Mouse (Mus musculus): ENCODE results near the gene Arhgap31. TPM values are rescaled to one million over a fixed set of nuclear protein-coding genes. Genes with fewer than 3 reads are reported as not detected.

The Arhgap31 gene
- total RNA-seq, 2 experiments from 2014 or later, result 11.9 to 18.6 TPM

- Histone ChIP-seq H3K4me3 (no peak overlapping the region), H3K27ac (peak overlapping the region; percentile 57)
- no peak for TF ChIP-seq CTCF (IDR thresholded peaks at IDR 0.05)
- no peak for DNase-seq
- intact Hi-C loops (cut with DNase I), result no loop called here
These were observed 87.7 kb downstream of the Arhgap31 start for GRCm38 (mm10) chr16:38625411-38625810.

GRCm38 (mm10) chr16:38624303-38624702, 88.8 kb downstream of the Arhgap31 start:
- no peak for DNase-seq
- Histone ChIP-seq H3K4me3 (no peak overlapping the region), H3K27ac (no peak overlapping the region; the same call in 1 of the 2 replicates)
- intact Hi-C loops (cut with DNase I), result no loop called here
- TF ChIP-seq CTCF (IDR thresholded peaks at IDR 0.05), result no peak

- intact Hi-C loops (cut with DNase I), result no loop called here
- Histone ChIP-seq H3K4me3 (no peak overlapping the region), H3K27ac (peak overlapping the region; percentile 54)
- peak; percentile 51 for TF ChIP-seq CTCF (IDR thresholded peaks at IDR 0.05)
- no peak for DNase-seq
These were observed 90.8 kb downstream of the Arhgap31 start for GRCm38 (mm10) chr16:38622283-38622682.

- DNase-seq, result no peak
- peak overlapping the region; percentile 57 for H3K27ac ChIP-seq
- TF ChIP-seq CTCF (IDR thresholded peaks at IDR 0.05), result no peak
- intact Hi-C loops (cut with DNase I), result no loop called here
- H3K4me3 ChIP-seq, result no peak overlapping the region
These were observed 92.2 kb downstream of the Arhgap31 start for GRCm38 (mm10) chr16:38620696-38621450.

- TF ChIP-seq CTCF (IDR thresholded peaks at IDR 0.05), result peak; percentile 94
- H3K4me3 ChIP-seq, result no peak overlapping the region
- DNase-seq, result peak; percentile 81
- no peak overlapping the region for H3K27ac ChIP-seq
- intact Hi-C loops (cut with DNase I), result no loop called here
These were observed 94.0 kb downstream of the Arhgap31 start for GRCm38 (mm10) chr16:38619054-38619453.

DNA sequence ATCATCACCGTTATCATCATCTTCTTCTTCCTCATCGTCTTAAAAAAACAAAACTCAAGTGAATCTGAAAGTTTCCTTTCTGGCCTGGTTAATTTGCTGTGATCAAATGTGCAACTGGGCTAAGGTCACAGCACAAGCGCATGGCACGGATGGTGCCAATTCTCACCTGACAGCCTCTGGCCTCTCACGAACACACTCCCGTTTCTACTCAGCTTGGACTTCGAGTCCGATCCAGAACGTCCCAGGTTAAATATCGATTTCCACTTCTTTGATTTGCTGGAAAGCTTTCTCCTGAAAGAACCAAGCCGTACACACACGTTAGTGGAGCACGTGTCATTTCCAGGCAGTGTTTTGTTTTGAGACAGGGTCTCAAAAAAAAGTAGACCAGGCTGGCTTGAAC, 95.1 kb downstream of the Arhgap31 start:
- intact Hi-C loops (cut with DNase I), result no loop called here
- no peak for DNase-seq
- no peak for TF ChIP-seq CTCF (IDR thresholded peaks at IDR 0.05)
- Histone ChIP-seq H3K27ac (no peak overlapping the region), H3K4me3 (no peak overlapping the region)

GRCm38 (mm10) chr16:38613646-38614045, 99.4 kb downstream of the Arhgap31 start:
- no peak overlapping the region for H3K4me3 ChIP-seq
- no peak for TF ChIP-seq CTCF (IDR thresholded peaks at IDR 0.05)
- DNase-seq, result no peak
- intact Hi-C loops (cut with DNase I), result no loop called here
- H3K27ac ChIP-seq, result no peak overlapping the region

DNA sequence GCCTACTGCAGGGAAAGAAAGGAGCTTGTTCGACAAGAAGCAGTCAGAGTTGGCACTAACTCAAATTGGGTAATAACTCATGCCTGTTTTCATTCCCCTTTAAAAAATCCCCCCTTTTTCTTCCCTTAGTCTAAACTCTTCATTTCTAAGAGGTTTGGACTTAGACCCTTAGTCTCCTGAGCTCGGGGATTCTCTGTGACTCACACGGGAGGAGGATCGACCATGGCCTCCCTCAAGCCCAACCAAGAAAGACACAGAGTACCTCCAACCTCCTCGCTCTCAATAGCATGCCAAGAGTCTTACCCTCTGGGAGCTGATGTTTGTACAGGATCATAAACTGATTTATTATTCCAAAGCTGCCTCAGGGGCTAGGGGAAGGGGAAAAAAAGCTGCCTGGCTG, 100.4 kb downstream of the Arhgap31 start:
- DNase-seq, result no peak
- Histone ChIP-seq H3K4me3 (no peak overlapping the region), H3K27ac (no peak overlapping the region)
- intact Hi-C loops (cut with DNase I), result no loop called here
- no peak for TF ChIP-seq CTCF (IDR thresholded peaks at IDR 0.05)

GRCm38 (mm10) chr16:38609092-38609491, 104.0 kb downstream of the Arhgap31 start:
- H3K27ac ChIP-seq, result no peak overlapping the region
- no peak overlapping the region for H3K4me3 ChIP-seq
- no peak for TF ChIP-seq CTCF (IDR thresholded peaks at IDR 0.05)
- DNase-seq, result no peak
- intact Hi-C loops (cut with DNase I), result no loop called here

GRCm38 (mm10) chr16:38608687-38609086, 104.4 kb downstream of the Arhgap31 start:
- no peak for DNase-seq
- intact Hi-C loops (cut with DNase I), result no loop called here
- no peak overlapping the region for H3K27ac ChIP-seq
- TF ChIP-seq CTCF (IDR thresholded peaks at IDR 0.05), result no peak
- no peak overlapping the region for H3K4me3 ChIP-seq

DNA sequence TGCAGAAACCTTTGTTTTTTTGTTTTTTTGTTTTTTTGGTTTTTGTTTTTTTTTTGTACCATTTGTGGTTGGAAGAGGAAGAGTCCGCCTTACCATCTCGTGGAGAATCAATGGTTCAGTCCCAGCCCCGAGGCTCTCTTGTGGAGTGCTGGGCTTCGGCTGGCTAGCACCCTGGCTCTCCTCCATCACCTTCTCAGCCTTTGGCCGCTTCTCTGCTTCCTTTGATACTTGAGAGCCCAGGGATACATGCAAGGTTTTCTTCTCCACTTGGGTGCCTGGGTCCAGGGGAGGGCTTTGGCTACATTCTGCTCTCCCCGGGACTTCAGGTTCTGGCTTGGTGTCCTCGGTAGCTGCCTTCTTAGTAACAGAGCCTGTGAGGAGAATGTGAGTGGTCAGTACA, 106.6 kb downstream of the Arhgap31 start:
- DNase-seq, result peak; percentile 51
- intact Hi-C loops (cut with DNase I), result no loop called here

GRCm38 (mm10) chr16:38602989-38603804, 109.9 kb downstream of the Arhgap31 start:
- peak overlapping the region; percentile 70 for H3K27ac ChIP-seq

More for the DNA sequence above, 106.6 kb downstream of the Arhgap31 start:
- Histone ChIP-seq H3K27ac (no peak overlapping the region), H3K4me3 (no peak overlapping the region)
- no peak for TF ChIP-seq CTCF (IDR thresholded peaks at IDR 0.05)

DNA sequence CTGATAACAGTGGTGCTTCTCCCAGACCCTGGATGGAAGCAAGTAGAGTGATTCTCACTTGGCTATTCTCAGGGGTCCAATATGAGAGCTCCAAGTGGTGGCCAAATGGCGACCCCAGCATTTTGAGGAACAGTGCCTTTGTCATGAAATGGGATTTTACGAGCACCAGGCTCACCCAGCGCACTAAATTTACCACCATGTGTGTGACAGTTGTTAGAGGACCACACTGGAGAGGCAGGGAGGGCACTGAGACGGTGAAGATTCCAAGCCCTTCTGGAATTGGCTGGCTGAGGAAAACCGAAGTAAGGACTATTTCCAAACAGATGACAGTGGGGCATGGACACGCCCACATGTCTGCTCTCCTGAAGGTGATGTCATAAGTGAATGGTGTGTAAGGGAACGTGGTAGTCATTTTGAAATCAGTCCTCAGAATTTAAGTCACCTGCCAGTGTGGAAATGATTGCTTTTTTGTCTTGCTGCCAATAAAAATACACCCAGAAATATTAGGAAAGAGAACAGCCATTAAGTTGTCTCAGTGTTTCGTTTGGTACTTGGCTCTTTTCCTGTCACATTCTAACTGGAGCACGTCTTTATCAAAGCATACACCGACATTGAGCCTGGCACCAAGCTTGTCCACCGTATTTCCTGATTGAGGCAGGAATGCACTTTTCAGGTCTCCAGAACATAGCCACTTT, 113.9 kb downstream of the Arhgap31 start:
- intact Hi-C loops (cut with DNase I), result no loop called here
- TF ChIP-seq CTCF (IDR thresholded peaks at IDR 0.05), result no peak
- DNase-seq, result no peak
- no peak overlapping the region for H3K4me3 ChIP-seq
- H3K27ac ChIP-seq, result no peak overlapping the region

More at GRCm38 (mm10) chr16:38602989-38603804, 109.9 kb downstream of the Arhgap31 start:
- TF ChIP-seq CTCF (IDR thresholded peaks at IDR 0.05), result no peak
- peak; percentile 74 for DNase-seq
- H3K4me3 ChIP-seq, result peak overlapping the region; percentile 45
- intact Hi-C loops (cut with DNase I), result no loop called here
